Mouse (Mus musculus): Measurements from ENCODE around the gene Sept10. TPM values are rescaled to one million over a fixed set of nuclear protein-coding genes. Genes with fewer than 3 reads are reported as not detected.

Gene Sept10
- total RNA-seq (2012; rRNA removed) (not detected in 2 replicates), polyA plus RNA-seq (2012; ENCODE audit: insufficient read depth in 1 of 2, insufficient read length in 2 of 2, low read depth in 1 of 2, low replicate concordance in 2 of 2, missing spikeins in 1 of 2) (not detected)

DNA sequence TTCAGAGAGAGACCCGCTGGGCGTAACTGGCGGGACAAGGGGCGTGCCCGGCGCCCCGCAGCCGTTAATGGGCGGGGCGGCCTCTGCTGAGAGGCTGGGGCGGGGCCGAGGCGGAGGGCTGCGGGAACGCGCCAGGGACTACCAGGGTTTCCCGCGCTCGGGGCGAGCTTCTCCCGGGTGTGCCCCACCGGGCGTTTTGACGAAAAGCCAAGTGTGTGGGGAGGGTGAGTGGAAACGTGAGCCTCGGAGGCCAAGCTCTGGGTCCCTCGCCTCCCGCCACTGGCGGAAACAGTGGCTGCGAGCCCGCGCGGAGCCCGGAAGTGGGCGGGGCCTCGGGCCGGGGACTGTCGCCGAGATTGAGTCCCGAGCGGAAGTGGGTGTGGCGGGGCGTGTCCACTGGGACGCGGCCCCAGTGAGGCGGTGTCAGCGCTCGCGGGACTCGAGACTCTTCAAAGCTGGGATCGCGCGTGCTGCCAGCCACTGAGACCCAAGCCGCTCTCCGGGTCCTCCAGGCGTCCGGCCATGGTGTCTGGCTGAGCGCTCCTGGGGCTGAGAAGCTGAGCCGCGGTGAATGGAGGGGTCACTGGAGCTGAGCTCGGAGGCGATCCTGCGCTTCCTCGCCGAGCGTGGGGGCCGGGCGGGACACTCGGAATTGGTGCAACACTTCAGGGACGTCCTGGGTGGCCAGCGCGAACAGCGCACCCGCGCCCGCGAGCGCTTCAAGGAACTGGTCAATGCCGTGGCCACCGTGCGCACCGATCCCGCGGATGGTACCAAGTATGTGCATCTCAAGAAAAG lies at the start of gene Sept10, which contains the start of gene Sowahc:
Sept10 (minus strand) TSS at position 375 of the 798 bp plus-strand sequence.
Sowahc (plus strand) TSS at position 481 of the 798 bp plus-strand sequence.
- DNase-seq (ENCODE audit: low read depth, low spot score), result no peak
- no peaks in the 10 kb centered on the region for H3K4me1 ChIP-seq (ENCODE audit: control insufficient read depth in 1 of 2, insufficient read depth in 2 of 2, low read length in 2 of 2)
- TF ChIP-seq MXI1 (IDR thresholded peaks at IDR 0.05; ENCODE audit: low read depth, low read length), result no peak
- TF ChIP-seq MYB (IDR thresholded peaks at IDR 0.05; ENCODE audit: low read depth, low read length), result no peak
- no peak for TF ChIP-seq POLR2AphosphoS5 (IDR thresholded peaks at IDR 0.05; ENCODE audit: borderline replicate concordance, low read depth, low read length)
- no peak for TF ChIP-seq RAD21 (IDR thresholded peaks at IDR 0.05; ENCODE audit: low read depth, low read length)
- TF ChIP-seq SMC3 (IDR thresholded peaks at IDR 0.05; ENCODE audit: low read depth, low read length), result no peak
- no peak for TF ChIP-seq ZMIZ1 (IDR thresholded peaks at IDR 0.05; ENCODE audit: low read depth, low read length)
- H3K9ac ChIP-seq (ENCODE audit: control insufficient read depth, low read depth, low read length, poor library complexity, severe bottlenecking), result no peak within 1 kb of the TSS
- H3K79me2 ChIP-seq (ENCODE audit: control insufficient read depth, insufficient read depth, low read length, poor library complexity), result no peaks in the 10 kb centered on the region
- no peaks in the 10 kb centered on the region for H3K36me3 ChIP-seq (ENCODE audit: control insufficient read depth in 1 of 2, insufficient read depth in 2 of 2, low read length in 2 of 2)
- H3K4me3 ChIP-seq (ENCODE audit: control insufficient read depth in 1 of 2, insufficient read depth in 1 of 2, low read depth in 2 of 2, low read length in 2 of 2), result no peak within 1 kb of the TSS
- H3K27ac ChIP-seq (ENCODE audit: control insufficient read depth, low read depth, low read length), result no peak within 1 kb of the TSS
- H3K9me3 ChIP-seq (replicated peaks; ENCODE audit: insufficient read depth, low read length), result no peaks in the 10 kb centered on the region
- peaks cover 3% of the 10 kb centered on the region in 2 experiments; a peak in 2 of 4 replicates for H3K27me3 ChIP-seq (ENCODE audit: control insufficient read depth in 1 of 2, insufficient read depth in 2 of 2, low read length in 2 of 2)

DNA sequence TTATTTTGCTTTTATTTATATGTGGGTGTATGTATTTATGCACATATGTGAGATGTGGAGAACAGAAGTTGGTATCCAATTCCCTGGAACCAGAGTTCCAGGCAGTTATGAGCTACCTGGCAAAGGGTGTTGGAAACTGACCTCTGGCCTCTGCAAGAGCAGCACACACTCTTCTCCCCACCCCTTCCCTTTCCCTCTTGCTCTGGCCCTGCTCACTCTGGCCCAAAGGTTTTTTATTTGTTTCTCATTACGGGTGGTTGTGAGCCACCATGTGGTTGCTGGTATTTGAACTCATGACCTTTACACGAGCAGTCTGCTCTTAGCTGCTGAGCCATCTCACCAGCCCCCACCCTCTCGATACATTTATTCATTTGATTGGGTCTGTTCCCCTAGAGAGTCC lies 47.1 kb upstream of the Sept10 start:
- H3K4me1 ChIP-seq (ENCODE audit: control insufficient read depth in 1 of 2, insufficient read depth in 2 of 2, low read length in 2 of 2), result no peaks in the 10 kb centered on the region; a peak in 1 of 4 replicates
- no peaks in the 10 kb centered on the region for H3K79me2 ChIP-seq (ENCODE audit: control insufficient read depth, insufficient read depth, low read length, poor library complexity)
- peaks cover 1 to 2% of the 10 kb centered on the region in 2 experiments; a peak in 2 of 4 replicates for H3K27me3 ChIP-seq (ENCODE audit: control insufficient read depth in 1 of 2, insufficient read depth in 2 of 2, low read length in 2 of 2)
- no peak for DNase-seq (ENCODE audit: low read depth, low spot score)
- H3K9ac ChIP-seq (ENCODE audit: control insufficient read depth, low read depth, low read length, poor library complexity, severe bottlenecking), result no peak overlapping the region
- no peak overlapping the region for H3K27ac ChIP-seq (ENCODE audit: control insufficient read depth, low read depth, low read length)
- TF ChIP-seq MAX (IDR thresholded peaks at IDR 0.05; ENCODE audit: low read length) (no peak), MEF2A (IDR thresholded peaks at IDR 0.05; ENCODE audit: extremely low read depth, insufficient replicate concordance, low read depth, low read length, poor library complexity, severe bottlenecking) (no peak), TAL1 (IDR thresholded peaks at IDR 0.05; ENCODE audit: low read length) (no peak), ELF1 (IDR thresholded peaks at IDR 0.05; ENCODE audit: low read depth, low read length) (no peak), POLR2A (IDR thresholded peaks at IDR 0.05; ENCODE audit: control insufficient read depth in 1 of 2, insufficient read depth in 1 of 2, low read depth in 1 of 2, low read length in 2 of 2, poor library complexity in 1 of 2) (no peak), ZC3H11A (IDR thresholded peaks at IDR 0.05; ENCODE audit: low read depth, low read length) (no peak), USF1 (IDR thresholded peaks at IDR 0.05; ENCODE audit: low read depth, low read length) (no peak), EP300 (IDR thresholded peaks at IDR 0.05; ENCODE audit: low read depth in 1 of 2, low read length in 2 of 2) (no peak), BHLHE40 (IDR thresholded peaks at IDR 0.05; ENCODE audit: borderline replicate concordance, low read depth, low read length) (no peak), ETS1 (IDR thresholded peaks at IDR 0.05; ENCODE audit: low read depth, low read length) (no peak), ZNF384 (IDR thresholded peaks at IDR 0.05; ENCODE audit: low read depth, low read length) (no peak), HCFC1 (IDR thresholded peaks at IDR 0.05; ENCODE audit: low read depth, low read length) (no peak), RAD21 (IDR thresholded peaks at IDR 0.05; ENCODE audit: low read depth, low read length) (no peak), JUND (IDR thresholded peaks at IDR 0.05; ENCODE audit: low read depth, low read length) (no peak), USF2 (IDR thresholded peaks at IDR 0.05; ENCODE audit: borderline replicate concordance in 1 of 2, insufficient read depth in 1 of 2, low read depth in 1 of 2, low read length in 2 of 2) (no peak)
- H3K36me3 ChIP-seq (ENCODE audit: control insufficient read depth in 1 of 2, insufficient read depth in 2 of 2, low read length in 2 of 2), result no peaks in the 10 kb centered on the region; a peak in 1 of 4 replicates
- H3K9me3 ChIP-seq (replicated peaks; ENCODE audit: insufficient read depth, low read length), result no peaks in the 10 kb centered on the region
- no peak overlapping the region for H3K4me3 ChIP-seq (ENCODE audit: control insufficient read depth in 1 of 2, insufficient read depth in 1 of 2, low read depth in 2 of 2, low read length in 2 of 2)
